Mouse (Mus musculus) urinary bladder, adult 2 months (tissue): ENCODE data around the gene Lipc. TPM values are rescaled to one million over a fixed set of nuclear protein-coding genes. Genes with fewer than 3 reads are reported as not detected.

Experiments
- DNase-seq: peaks from one replicate; pipeline ENCODE4 v3.0.0; 2022; ENCODE audit warnings: low spot score
- polyA plus RNA-seq: library from polyadenylated mRNA; depleted of rRNA; stranded (reverse); fragments of >200 nt; gene quantifications from 2 replicates; pipeline ENCODE4 v1.2.3, GENCODE M21; 2012; rRNA removed

Gene Lipc
- polyA plus RNA-seq, result 0.81 and 0.94 TPM in 2 replicates

- DNase-seq, result no peak
Measured at GRCm38 (mm10) chr9:70952126-70952525, at the start of gene Lipc. Gene Lipc (minus strand): TSS chr9:70952226.

DNA sequence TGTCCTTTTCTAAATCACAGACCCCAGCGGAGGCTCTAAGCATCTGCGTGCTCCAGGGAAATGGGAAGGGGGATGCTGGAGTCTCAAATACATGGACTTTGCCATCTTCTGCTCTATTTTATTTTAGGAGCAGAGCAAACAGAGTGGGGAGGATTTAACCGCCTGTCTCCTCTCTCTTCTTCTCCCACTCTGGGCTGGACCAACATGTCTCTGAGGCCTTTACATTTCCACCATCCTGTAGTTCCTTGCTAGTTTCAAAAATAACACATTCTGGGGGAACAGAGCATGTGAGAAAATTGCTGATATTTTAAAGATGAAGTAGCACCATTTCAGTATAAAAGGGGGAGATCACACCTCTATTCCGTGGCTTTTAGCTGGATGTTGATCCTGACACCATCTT lies 47.1 kb upstream of the Lipc start:
- DNase-seq, result no peak

GRCm38 (mm10) chr9:70998719-70999118 lies 46.7 kb upstream of the Lipc start:
- no peak for DNase-seq

DNA sequence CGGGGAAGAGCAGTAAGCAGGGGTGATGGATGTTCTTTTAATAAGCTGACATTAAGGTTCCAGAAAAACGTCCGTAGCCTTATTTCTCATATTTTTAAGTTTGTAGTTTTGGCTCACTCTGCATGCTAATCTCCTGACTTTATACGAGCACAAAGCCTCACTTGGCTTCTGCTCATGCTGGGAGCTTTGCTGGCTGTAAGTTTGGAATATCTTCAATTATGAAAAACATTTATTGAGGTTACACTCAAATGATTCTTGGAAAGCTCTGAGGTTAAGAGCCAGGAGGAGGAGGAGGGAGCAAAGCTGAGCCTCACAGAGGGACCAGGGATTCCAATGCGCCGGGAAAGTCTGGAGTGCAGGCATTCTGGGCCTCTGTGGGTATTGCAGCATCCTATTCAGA lies 41.3 kb upstream of the Lipc start:
- DNase-seq, result no peak

DNA sequence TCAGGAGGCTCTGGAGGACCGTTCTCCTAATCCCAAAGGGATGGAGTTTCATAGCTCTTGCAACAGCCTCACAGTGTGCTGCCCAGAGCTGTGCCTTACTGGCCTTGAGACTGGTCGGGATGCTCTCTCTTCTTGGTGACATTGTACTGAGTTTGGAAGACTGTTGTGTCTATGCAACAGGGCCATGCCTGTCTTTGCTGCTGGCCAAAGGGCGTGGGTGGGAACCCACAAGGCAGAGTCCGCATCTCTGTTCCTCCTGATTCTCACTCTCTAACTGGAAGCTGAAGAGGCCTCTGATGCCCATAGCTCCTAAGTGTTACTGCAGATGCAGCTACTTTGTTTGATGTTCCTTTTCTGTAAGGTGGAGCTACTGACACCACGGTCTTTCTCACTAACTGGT lies 39.4 kb upstream of the Lipc start:
- DNase-seq, result no peak

DNA sequence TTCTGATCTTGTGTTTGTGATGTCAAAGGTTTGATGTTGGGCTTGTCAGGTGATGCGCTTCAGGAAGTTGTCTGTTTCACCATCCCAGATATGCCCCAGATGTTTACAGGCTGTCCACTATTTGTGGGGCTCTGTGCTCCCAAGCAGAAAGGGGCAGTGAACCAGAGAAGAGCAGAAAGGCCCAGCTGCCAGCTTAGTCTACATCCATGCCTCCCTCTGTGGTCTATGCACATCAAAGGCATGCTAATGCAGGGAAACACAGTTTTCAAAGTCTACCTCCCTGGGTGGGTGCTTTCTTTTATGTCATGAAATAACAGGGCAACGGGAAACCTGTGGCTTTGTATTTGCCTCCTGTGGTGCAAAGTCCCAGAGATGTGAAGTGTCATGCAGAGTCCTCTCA lies 35.2 kb upstream of the Lipc start:
- DNase-seq, result no peak

- no peak for DNase-seq
Measured at GRCm38 (mm10) chr9:70982991-70983480, 31.0 kb upstream of the Lipc start.

DNA sequence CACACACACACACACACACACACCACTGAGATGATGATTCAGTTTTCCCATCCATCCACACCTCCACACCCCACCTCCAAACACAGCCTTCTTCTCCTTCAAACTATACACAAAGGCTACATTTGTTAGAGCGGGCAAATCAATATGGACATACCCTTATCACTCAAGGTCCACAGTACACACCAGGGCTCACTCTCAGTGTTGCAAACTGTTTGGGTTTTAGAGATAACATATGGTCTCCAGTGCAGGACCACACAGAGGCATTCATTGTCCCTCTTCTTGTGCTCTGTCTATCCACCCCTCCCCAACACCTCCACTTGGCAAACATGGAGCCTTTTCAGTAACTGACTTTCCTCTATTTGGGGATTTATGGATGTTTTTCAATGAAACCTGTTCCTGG lies 29.7 kb upstream of the Lipc start:
- no peak for DNase-seq

GRCm38 (mm10) chr9:70979641-70980040 lies 27.6 kb upstream of the Lipc start:
- DNase-seq, result no peak

- no peak for DNase-seq
Measured at GRCm38 (mm10) chr9:70979171-70979570, 27.1 kb upstream of the Lipc start.

- no peak for DNase-seq
Measured at GRCm38 (mm10) chr9:70977392-70977791, 25.4 kb upstream of the Lipc start.

DNA sequence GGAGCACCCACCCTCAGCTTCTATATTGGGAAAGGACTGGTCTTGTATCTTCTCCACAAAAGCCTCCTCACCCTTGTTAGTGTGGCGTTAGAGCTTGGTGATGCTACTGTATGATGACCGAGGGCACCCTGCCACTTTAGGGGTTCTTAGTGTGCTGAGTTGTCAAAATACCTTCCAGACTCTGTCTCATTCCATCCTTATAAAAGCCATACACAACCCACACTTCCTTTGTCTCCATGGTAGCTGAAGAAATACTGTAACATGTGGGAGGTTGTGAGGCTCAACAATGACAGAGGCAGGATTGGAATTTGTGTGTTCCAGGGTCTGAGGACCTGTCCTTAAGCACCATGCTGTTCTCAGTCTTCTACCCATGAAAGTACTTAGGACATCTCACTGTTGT lies 23.9 kb upstream of the Lipc start:
- DNase-seq, result no peak

GRCm38 (mm10) chr9:70973286-70973685 lies 21.3 kb upstream of the Lipc start:
- no peak for DNase-seq

DNA sequence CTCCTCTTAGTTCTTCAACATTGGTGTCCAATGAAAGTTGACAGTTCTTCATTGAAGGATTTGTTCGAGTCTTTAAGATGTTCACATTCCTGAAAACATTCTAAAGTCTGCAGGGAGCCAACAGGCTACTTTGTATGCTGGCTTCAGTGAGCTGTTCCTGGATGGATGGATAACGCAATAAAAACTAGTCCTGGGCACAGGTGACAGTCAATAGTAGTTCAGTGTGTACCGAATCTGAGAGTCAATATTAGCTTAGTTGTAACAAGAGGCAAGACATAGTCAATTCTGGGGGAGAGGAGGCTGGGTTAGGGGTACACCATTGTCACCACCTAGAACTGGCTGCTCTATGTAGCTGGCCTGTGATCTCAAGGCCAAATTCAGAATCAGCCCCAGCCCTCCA lies 17.2 kb upstream of the Lipc start:
- DNase-seq, result no peak

DNA sequence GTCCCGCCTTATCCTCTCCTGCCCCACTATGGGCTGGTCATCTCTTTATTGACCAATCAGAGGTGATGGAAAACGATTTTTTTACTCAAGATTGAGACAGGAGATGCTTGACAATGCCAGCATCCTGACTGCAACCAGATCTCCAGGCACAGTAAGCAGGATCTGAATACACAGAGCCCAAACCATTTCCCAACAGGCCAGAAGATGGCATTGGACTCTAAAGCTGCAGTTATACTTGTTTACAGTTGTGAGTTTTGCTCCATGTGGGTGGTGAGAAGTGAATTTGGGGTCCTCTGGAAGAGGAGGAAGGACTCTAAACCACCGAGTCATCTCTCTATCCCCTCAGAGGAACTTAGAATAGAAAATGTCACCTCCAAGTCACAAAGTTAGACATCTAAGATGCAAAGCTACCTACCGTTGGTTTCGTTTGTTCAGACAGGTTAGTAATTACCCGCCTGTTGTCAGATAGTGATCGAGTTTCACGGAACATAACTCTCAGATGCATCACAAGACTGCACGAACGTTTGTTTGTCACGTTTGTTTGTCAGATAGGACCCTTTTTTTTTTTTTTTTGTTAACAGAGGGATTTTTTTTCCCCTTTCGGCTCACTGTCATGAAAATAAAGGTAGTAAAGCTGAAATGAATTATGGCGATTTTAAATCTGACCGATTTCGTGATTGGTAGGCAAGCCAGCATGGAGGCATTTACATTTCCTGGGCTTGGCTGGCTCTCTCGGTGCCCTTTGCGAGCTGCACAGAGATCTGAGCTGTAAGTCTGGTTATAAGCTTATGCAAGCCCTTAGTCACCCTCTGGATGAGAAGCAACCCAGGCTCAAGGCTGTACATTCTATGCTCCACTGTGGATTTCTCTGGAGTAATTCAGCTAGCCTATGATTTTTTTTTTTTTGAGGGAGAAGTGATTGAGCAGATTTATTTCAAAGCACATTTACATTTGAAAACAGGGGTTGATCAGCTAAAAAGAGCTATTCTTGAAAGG lies 14.3 kb upstream of the Lipc start:
- DNase-seq, result no peak

- DNase-seq, result no peak
Measured at GRCm38 (mm10) chr9:70965422-70965821, 13.4 kb upstream of the Lipc start.

GRCm38 (mm10) chr9:70965011-70965410 lies 13.0 kb upstream of the Lipc start:
- DNase-seq, result no peak

DNA sequence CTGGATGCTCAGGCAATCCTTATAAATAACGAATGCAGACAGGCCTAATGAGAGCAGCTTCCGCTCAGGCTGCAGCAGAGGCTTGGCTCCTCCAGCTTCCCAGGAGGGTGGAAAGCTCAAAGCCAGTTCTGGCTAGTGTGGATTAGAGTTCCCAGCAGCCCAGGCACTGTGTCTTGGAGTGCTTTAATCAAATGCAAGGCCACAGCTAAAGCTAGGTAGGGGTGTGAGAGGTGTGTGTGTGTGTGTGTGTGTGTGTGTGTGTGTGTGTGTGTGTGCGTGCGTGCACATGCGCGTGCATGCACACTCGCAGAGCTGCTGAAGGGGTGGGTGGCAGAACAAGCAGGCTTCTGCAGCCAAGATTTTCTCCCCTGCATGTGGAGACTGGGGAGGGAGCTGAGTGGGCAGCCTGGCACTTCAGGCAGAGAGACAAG lies 11.4 kb upstream of the Lipc start:
- DNase-seq, result no peak

DNA sequence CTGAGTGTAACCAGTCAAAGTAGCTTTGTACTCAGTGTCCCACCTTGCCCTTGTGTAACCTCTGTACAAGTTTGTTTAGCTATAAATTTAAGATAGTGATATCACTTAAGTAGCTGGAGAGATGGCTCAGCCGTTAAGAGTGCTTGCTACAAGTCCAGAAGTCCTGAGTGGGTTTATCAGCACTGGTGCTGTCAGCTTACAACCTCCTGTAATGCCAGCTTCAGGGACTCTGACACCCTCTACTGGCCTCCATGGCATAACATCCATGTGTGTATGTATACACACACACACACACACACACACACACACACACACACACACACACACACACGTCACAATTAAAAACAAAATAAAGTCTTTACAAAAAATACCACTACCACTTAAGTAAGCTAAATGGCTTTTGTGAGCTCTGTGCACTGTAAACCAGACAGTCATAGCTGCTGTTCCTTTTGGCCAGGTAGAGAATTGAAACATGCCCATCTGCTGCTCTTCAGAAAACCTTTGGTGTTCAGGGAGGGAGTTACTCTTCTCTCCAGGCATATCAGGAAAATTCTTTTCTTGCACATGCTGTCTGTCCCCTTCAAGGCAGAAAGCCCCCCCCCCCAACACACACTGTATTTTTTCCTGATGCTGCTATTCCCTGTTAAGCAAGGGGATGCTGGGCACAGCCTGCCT lies 10.9 kb upstream of the Lipc start:
- DNase-seq, result no peak

- no peak for DNase-seq
Measured at GRCm38 (mm10) chr9:70960301-70960700, 8.3 kb upstream of the Lipc start.

DNA sequence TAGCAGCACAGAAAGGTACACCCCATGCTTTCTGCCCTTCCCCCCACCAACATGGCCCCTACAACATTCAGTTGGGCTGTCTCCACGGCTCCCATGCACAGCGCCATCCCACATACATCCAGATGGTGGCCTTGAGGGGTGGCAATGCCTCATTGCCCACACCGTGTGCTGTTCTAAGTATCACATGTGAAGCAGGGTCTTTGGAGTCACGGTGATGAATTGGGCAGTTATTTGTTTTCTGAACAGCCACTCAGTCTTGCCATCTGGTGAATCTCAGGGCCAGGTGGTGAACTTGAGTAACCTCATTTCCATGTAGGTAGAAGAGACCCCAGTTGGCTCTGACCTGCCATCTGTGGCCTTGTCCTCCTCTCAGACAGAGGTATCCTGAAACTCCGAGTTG lies 7.8 kb upstream of the Lipc start:
- DNase-seq, result no peak

DNA sequence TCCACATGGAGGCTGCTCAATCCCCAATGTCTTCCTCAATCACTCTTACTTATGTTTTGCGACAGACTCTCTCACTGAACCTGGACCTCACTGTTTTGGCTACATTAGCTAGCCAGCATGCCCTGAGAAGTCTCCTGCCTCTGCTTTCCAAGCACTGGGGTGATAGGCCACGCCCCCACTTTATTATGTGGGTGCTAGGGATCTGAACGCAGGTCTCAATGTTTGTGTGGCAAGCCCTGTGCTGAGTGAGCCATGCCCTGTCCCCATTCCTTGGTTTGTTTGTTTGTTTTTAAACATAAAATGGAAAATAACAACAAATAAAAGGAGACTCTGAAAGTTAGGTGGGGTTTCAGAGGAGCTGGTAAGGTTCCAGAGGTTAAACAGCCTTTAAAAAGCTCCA lies 7.4 kb upstream of the Lipc start:
- no peak for DNase-seq

DNA sequence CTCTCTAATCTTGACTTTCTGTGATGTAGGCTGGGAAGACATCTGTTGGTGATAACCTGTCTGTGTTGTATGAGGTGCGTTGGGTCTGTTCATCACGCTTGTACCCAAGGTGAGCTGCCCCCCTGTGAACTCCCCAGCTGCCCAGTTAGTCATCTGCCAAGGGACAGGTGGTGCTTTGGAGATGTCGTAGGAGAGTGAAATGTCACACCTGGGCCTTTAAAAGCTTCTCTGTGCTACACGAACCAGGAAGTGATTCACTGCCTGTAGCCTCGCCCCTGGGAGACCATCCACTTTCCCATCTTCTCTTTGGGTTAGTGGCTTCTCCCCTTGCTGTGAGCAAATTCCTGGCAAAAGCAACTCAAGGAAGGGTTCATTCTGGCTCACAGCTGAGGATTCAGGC lies 6.4 kb upstream of the Lipc start:
- no peak for DNase-seq
